Mouse (Mus musculus) CH12.LX (cell line): Measurements from ENCODE around the gene Tmeff1. TPM values are rescaled to one million over a fixed set of nuclear protein-coding genes. Genes with fewer than 3 reads are reported as not detected.

Source experiments
- DNase-seq: peaks from one replicate; pipeline ENCODE4 v3.0.0-alpha.2; 2013; ENCODE audit errors: extremely low read depth
- H3K27ac ChIP-seq: 2 replicates; pipeline ENCODE4 v1.5.1; 2012; ENCODE audit warnings: low read depth, mild to moderate bottlenecking, control low read depth, moderate library complexity; ENCODE audit not compliant: insufficient read depth
- H3K27me3 ChIP-seq: replicated peaks from 2 replicates; pipeline ENCODE3; 2012; ENCODE audit warnings: inconsistent platforms
- H3K36me3 ChIP-seq, 2 experiments: replicated peaks in 1 of 2; 2 replicates each; pipeline versions ENCODE3 to v1.6.1; 2012; ENCODE audit warnings: inconsistent platforms in 1 of 2, low read length in 1 of 2, mild to moderate bottlenecking in 1 of 2, mixed read lengths in 1 of 2, moderate library complexity in 1 of 2; ENCODE audit not compliant: control insufficient read depth in 1 of 2, insufficient read depth in 1 of 2
- H3K4me1 ChIP-seq, 2 experiments: 2 replicates each; pipeline ENCODE4 v1.6.1; 2012; ENCODE audit warnings: inconsistent platforms in 1 of 2, moderate library complexity in 1 of 2; ENCODE audit not compliant: insufficient read depth in 2 of 2, control insufficient read depth in 1 of 2
- H3K4me2 ChIP-seq: 2 replicates; pipeline ENCODE4 v1.6.1; 2012; ENCODE audit warnings: low read depth, mild to moderate bottlenecking, control low read depth; ENCODE audit not compliant: poor library complexity, insufficient read depth, severe bottlenecking
- H3K4me3 ChIP-seq, 3 experiments: fragments of 150-350 bp in 1 of 3; sonication (generic) in 1 of 3; replicated peaks in 1 of 3; 2 replicates each; pipeline versions ENCODE3 to v1.5.1; 2011 to 2012; ENCODE audit warnings: low read depth in 2 of 3, low read length in 2 of 3, mild to moderate bottlenecking in 2 of 3, moderate library complexity in 2 of 3, control low read depth in 1 of 3, improper control_type of control experiment in 1 of 3, inconsistent platforms in 1 of 3, mixed read lengths in 1 of 3; ENCODE audit not compliant: poor library complexity in 1 of 3
- H3K79me2 ChIP-seq: replicated peaks from 2 replicates; pipeline ENCODE4 v1.6.1; 2012; ENCODE audit warnings: mild to moderate bottlenecking, moderate library complexity; ENCODE audit not compliant: control insufficient read depth, poor library complexity, insufficient read depth, severe bottlenecking; ENCODE audit errors: extremely low read depth
- H3K9ac ChIP-seq: 2 replicates; pipeline ENCODE4 v1.6.1; 2012; ENCODE audit warnings: low read depth, mild to moderate bottlenecking, control low read depth, moderate library complexity; ENCODE audit not compliant: insufficient read depth
- H3K9me3 ChIP-seq: replicated peaks from 2 replicates; pipeline ENCODE3; 2012; ENCODE audit warnings: low read length, inconsistent platforms, mixed read lengths
- CTCF ChIP-seq, 2 experiments: IDR thresholded peaks in 1 of 2; conservative IDR thresholded peaks in 1 of 2; 2 replicates each; pipeline ENCODE4 v1.5.1; 2011 to 2012; ENCODE audit warnings: low read depth in 2 of 2, low read length in 2 of 2, improper control_type of control experiment in 1 of 2, inconsistent platforms in 1 of 2, mild to moderate bottlenecking in 1 of 2, moderate library complexity in 1 of 2
- E2F4 ChIP-seq: IDR thresholded peaks from 2 replicates; pipeline ENCODE4 v1.6.1; 2011; ENCODE audit warnings: low read depth, low read length, improper control_type of control experiment; ENCODE audit not compliant: insufficient replicate concordance
- GABPA ChIP-seq: IDR thresholded peaks from 2 replicates; pipeline ENCODE4 v1.6.1; 2012; ENCODE audit warnings: low read depth, low read length, improper control_type of control experiment, inconsistent platforms; ENCODE audit not compliant: insufficient replicate concordance
- MAFK ChIP-seq: IDR thresholded peaks from 2 replicates; pipeline ENCODE4 v1.6.1; 2011; ENCODE audit warnings: low read length, improper control_type of control experiment; ENCODE audit not compliant: insufficient replicate concordance
- MXI1 ChIP-seq: IDR thresholded peaks from 2 replicates; pipeline ENCODE4 v1.6.1; 2011; ENCODE audit warnings: mild to moderate bottlenecking, low read depth, low read length, improper control_type of control experiment
- MYC ChIP-seq: IDR thresholded peaks from 2 replicates; pipeline ENCODE4 v1.6.1; 2011; ENCODE audit warnings: low read depth, mild to moderate bottlenecking, improper control_type of control experiment, low read length
- TCF12 ChIP-seq: IDR thresholded peaks from 2 replicates; pipeline ENCODE4 v1.6.1; 2014; ENCODE audit warnings: low read depth, mild to moderate bottlenecking, inconsistent platforms, low read length, improper control_type of control experiment
- UBTF ChIP-seq: IDR thresholded peaks from 2 replicates; pipeline ENCODE4 v1.6.1; 2012; ENCODE audit warnings: low read depth, mild to moderate bottlenecking, inconsistent platforms, low read length, improper control_type of control experiment, moderate library complexity
- USF1 ChIP-seq: IDR thresholded peaks from 2 replicates; pipeline ENCODE4 v1.6.1; 2014; ENCODE audit warnings: low read depth, mild to moderate bottlenecking, inconsistent platforms, low read length, improper control_type of control experiment
- USF2 ChIP-seq: conservative IDR thresholded peaks from 2 replicates; pipeline ENCODE4 v1.6.1; 2011; ENCODE audit warnings: low read depth, low read length, improper control_type of control experiment
- ZC3H11A ChIP-seq: IDR thresholded peaks from 2 replicates; pipeline ENCODE4 v1.6.1; 2012; ENCODE audit warnings: low read depth, mild to moderate bottlenecking, inconsistent platforms, low read length, improper control_type of control experiment
- ZKSCAN1 ChIP-seq: IDR thresholded peaks from 2 replicates; pipeline ENCODE4 v1.6.1; 2012; ENCODE audit warnings: low read depth, inconsistent platforms, low read length, improper control_type of control experiment, borderline replicate concordance
- ZNF384 ChIP-seq: IDR thresholded peaks from 2 replicates; pipeline ENCODE4 v1.6.1; 2012; ENCODE audit warnings: low read depth, low read length, improper control_type of control experiment, inconsistent platforms
- dilution Hi-C: fragments of 300-500 bp; cut with MboI; formaldehyde crosslinking; loops from 2 replicates; pipeline ENCODE4 v1.14.3; 2020; ENCODE audit warnings: low sequenced_read_pairs; ENCODE audit not compliant: extremely low pct_unique_long_range_greater_than_20kb, extremely low pct_ligation_motif_present
- in situ Hi-C: fragments of 300-500 bp; cut with MboI; formaldehyde crosslinking; loops from 3 replicates; pipeline ENCODE4 v1.14.3; 2019; ENCODE audit warnings: low sequenced_read_pairs, low pct_ligation_motif_present, low pct_unique_long_range_greater_than_20kb, mixed read lengths
- polyA plus RNA-seq: library from polyadenylated mRNA; unstranded; fragments of >175 nt; gene quantifications from 2 replicates; pipeline ENCODE4 v1.2.1, GENCODE M21; 2012; ENCODE audit warnings: low read depth; ENCODE audit not compliant: insufficient read length
- total RNA-seq, 2 experiments: library from RNA; depleted of rRNA; stranded (reverse); fragments of 300-350 nt in 1 of 2; fragments of >200 nt in 1 of 2; gene quantifications; 2 replicates each; pipeline ENCODE4 v1.2.3; 2012 to 2014

Gene Tmeff1
- total and polyA plus RNA-seq, 3 experiments = 23.3 to 32.4 (median 29.6) TPM

- in situ Hi-C loops (no loop called here), dilution Hi-C loops (no loop called here)
- Histone ChIP-seq H3K9me3 (peaks cover 3% of the 10 kb centered on the region), H3K4me1 (no peaks in the 10 kb centered on the region), H3K4me2 (no peak within 1 kb of the TSS), H3K79me2 (no peaks in the 10 kb centered on the region), H3K27me3 (no peaks in the 10 kb centered on the region), H3K36me3 (no peaks in the 10 kb centered on the region), H3K27ac (no peak within 1 kb of the TSS), H3K9ac (no peak within 1 kb of the TSS), H3K4me3 (no peak within 1 kb of the TSS)
- TF ChIP-seq UBTF (no peak), MXI1 (no peak), GABPA (no peak)
- no peak for DNase-seq
These were observed 45.0 kb upstream of the Tmeff1 start, which contains the start of gene Msantd3 for GRCm38 (mm10) chr4:48539841-48540575. Msantd3 (plus strand) TSS chr4:48539935.

DNA sequence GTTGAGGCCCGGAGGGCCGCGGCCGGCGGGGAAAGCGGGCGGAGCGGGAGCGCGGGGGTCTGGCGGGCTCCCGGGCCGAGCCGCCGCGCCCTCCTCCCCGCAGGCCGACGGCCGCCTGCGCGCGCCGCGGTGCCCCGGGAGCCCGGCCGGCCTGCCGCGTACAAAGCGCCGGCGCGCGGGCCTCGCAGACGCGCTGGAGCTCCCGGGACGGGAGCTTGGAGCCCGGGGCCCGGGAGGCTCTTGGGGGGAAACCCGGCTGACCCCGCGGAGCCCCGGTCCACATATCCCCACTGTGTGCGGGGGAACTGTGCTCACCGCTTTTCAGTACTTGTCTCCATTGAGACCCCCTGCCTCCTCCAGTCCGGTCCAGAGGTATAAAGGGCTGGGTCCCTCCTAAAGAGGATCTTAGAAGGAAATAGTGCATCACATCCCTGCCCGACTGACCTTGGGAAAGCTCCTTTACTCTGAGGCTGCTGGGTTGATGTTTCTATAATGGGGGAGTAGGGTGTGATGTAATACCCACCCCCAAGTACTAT is 44.3 kb upstream of the Tmeff1 start:
- in situ Hi-C loops = no loop called here
- no peak overlapping the region for H3K4me3 ChIP-seq
- no peaks in the 10 kb centered on the region for H3K79me2 ChIP-seq
- H3K4me1 ChIP-seq = no peaks in the 10 kb centered on the region
- H3K4me2 ChIP-seq = no peak overlapping the region
- no peaks in the 10 kb centered on the region for H3K36me3 ChIP-seq
- TF ChIP-seq MAFK (no peak), ZNF384 (no peak), E2F4 (no peak), CTCF (conservative IDR thresholded peaks at IDR 0.05 in 1 of 2, IDR thresholded peaks at IDR 0.05 in 1 of 2; ENCODE audit: low read depth in 2 of 2, low read length in 2 of 2) (no peak), USF2 (no peak), MYC (no peak), USF1 (no peak), TCF12 (no peak)
- TF ChIP-seq, all 38 proteins: peak for 0
- no peak for DNase-seq
- Histone ChIP-seq H3K9ac (no peak overlapping the region), H3K27ac (no peak overlapping the region), H3K27me3 (no peaks in the 10 kb centered on the region), H3K9me3 (peaks cover 3% of the 10 kb centered on the region)
- dilution Hi-C loops = no loop called here

- in situ Hi-C loops (no loop called here), dilution Hi-C loops (no loop called here)
- H3K4me3 ChIP-seq = no peak overlapping the region
- no peaks in the 10 kb centered on the region for H3K27me3 ChIP-seq
- H3K9me3 ChIP-seq = peaks cover 3% of the 10 kb centered on the region
- no peaks in the 10 kb centered on the region for H3K4me1 ChIP-seq
- no peak overlapping the region for H3K4me2 ChIP-seq
- H3K27ac ChIP-seq = no peak overlapping the region
- no peaks in the 10 kb centered on the region for H3K79me2 ChIP-seq
- TF ChIP-seq ZKSCAN1 (no peak), ZC3H11A (no peak)
- no peak overlapping the region for H3K9ac ChIP-seq
- no peaks in the 10 kb centered on the region for H3K36me3 ChIP-seq
- no peak for DNase-seq
These were observed 43.3 kb upstream of the Tmeff1 start for GRCm38 (mm10) chr4:48541526-48542250.
